Mouse (Mus musculus): ENCODE results near the gene Grik2.
"Not testable (repeated sequence)": the region's sequence is repeated elsewhere in the genome, so short reads cannot be mapped to it uniquely, and the experiment has no call there.

Gene Grik2

DNA sequence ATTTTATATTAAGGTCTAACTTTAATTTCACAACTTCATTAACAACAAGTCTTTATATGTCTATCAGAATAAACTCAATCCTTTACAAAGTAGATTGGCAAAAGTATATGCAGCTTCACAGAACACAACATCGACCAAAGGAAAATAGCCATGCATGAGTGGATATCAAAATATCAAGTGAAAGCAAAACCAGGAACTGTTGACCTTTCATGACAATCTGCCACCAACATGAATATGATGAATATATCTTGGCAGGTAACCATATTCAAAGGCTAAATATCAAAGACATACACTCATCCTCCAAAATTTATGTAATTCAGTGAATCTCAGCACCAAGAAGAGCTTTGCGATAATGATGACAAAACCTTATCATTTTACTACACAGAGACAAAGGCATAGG is 141.4 kb downstream of the Grik2 start:
- no peak for DNase-seq (ENCODE audit: low read depth)

DNA sequence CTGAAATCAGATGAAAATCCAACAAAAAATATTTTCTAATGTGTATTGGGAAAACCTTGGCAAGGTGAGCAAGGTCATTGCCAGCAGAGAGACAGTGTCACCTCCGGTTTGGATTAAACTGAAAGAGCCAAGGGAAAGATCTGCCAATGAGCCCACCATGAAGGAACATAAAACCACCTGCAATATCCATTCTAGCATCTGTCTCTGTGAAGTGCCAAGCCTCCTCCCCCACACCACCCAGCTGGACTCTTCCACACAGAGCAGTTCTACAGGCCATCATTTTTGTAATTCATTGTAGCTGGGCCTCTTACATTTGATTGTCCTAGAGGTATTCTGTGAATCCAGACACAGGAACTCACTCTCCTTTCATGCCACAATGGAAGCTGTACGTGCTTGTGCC is 148.7 kb downstream of the Grik2 start:
- no peak for DNase-seq (ENCODE audit: low read depth)

- DNase-seq (ENCODE audit: low read depth), result no peak
Measured at GRCm38 (mm10) chr10:49623951-49624350, 164.6 kb downstream of the Grik2 start.

DNA sequence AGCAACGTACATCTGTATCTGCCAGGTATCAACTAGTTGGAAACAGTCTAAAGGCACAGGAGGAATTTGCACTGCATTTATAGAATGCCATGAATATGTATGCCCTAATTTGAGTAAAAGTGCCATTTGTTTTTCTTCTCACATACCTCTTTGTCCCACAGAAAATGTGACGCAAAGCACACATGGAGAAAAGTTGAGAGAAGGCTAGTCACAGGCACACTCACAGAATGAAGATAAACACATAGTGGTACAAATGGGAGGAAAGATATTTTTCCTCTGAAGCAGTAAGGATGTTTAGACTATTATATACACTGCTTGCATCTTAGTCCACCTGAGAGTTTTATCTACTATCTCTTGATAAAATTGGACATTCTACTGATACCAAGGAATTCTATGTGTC is 190.9 kb downstream of the Grik2 start:
- no peak for DNase-seq (ENCODE audit: low read depth)

- no peak for DNase-seq (ENCODE audit: low read depth)
Measured at GRCm38 (mm10) chr10:49573514-49573913, 215.1 kb downstream of the Grik2 start.

- DNase-seq (ENCODE audit: low read depth), result no peak
Measured at GRCm38 (mm10) chr10:49559872-49560407, 228.6 kb downstream of the Grik2 start.

GRCm38 (mm10) chr10:49542249-49542648 is 246.3 kb downstream of the Grik2 start:
- DNase-seq (ENCODE audit: low read depth), result no peak

DNA sequence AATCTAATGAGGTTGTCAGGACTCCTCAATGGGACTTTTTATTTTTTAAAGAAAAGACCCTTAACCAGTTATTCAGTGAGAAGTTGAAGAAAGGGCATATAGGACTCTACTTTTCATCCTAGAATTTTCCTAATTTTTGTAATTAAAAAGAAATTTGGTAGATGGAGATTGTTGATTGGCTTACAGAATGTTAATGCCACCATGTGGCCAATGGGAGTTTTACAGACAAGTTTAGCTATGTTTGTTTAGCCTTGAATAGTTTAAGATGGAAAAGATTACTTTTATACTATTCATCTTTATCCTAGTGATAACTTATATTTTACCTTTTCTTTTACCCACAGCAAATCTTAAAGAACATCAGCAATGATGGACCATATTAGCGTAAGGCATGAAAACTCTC is 268.8 kb downstream of the Grik2 start:
- no peak for DNase-seq (ENCODE audit: low read depth)

DNA sequence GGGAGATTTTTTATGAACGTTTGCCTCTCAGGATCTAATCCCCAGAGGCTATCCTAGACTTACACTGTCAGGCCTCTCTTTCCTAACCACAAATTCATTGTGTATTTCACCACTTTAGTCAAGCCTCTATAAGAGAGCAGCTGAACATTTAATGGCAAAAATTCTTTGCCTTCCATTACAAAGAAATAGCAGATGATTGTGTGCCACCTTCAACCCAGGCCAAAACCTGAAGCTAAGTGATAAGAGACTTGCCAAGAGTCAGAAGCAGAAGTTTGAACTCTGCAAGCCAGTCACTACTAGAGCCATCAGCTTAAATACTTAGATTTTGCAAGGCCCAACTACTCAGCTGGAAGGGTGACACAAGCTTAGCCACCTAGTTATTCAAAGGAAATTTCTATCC is 287.9 kb downstream of the Grik2 start:
- no peak for DNase-seq (ENCODE audit: low read depth)

- DNase-seq (ENCODE audit: low read depth), result no peak
Measured at GRCm38 (mm10) chr10:49497302-49497701, 291.3 kb downstream of the Grik2 start.

GRCm38 (mm10) chr10:49481439-49481838 is 307.1 kb downstream of the Grik2 start:
- DNase-seq (ENCODE audit: low read depth), result no peak

GRCm38 (mm10) chr10:49480085-49480749 is 308.3 kb downstream of the Grik2 start:
- no peak for DNase-seq (ENCODE audit: low read depth)

- no peak for DNase-seq (ENCODE audit: low read depth)
Measured at GRCm38 (mm10) chr10:49473613-49474012, 315.0 kb downstream of the Grik2 start.

- DNase-seq (ENCODE audit: low read depth), result no peak
Measured at GRCm38 (mm10) chr10:49456791-49457190, 331.8 kb downstream of the Grik2 start.

GRCm38 (mm10) chr10:49453535-49453934 is 335.0 kb downstream of the Grik2 start:
- DNase-seq (ENCODE audit: low read depth), result no peak

DNA sequence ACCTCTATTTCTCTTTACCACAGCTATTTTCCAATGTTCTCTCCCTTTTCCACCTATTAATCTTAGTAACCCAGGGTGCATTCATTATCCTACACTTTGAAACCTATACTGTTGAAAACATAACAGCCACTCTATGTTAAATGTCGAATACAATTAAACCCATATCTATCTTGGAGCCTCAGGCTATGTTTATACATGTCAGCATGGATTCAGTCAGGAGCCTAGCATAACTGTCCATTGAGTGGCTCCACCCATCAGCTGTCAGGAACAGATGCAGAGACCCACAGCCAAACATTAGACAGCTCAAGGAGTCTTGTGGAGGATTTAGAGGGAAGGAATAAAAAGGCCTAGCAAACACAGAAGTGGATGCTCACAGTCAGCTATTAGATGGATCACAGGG is 347.2 kb downstream of the Grik2 start:
- no peak for DNase-seq (ENCODE audit: low read depth)

GRCm38 (mm10) chr10:49437057-49437456 is 351.5 kb downstream of the Grik2 start:
- no peak for DNase-seq (ENCODE audit: low read depth)

DNA sequence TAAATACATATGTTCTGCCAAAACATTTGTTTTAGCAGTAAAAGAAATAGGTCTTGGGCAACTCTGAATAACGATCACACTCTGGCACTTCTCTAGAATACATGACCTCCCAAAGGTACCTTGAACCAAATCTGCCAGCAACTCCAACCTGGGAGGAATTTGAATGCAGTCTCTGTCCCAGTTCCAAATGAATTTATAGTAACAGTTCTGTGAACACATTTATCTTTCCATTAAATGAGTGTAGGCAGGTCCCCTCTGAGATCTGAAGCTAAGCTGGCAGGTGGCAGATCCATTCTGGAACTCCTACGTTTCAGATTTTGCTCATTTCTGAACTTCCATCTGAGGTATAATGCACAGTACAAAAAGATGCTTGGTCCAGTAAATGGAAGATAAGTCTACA is 352.3 kb downstream of the Grik2 start:
- DNase-seq (ENCODE audit: low read depth), result no peak

- no peak for DNase-seq (ENCODE audit: low read depth)
Measured at GRCm38 (mm10) chr10:49432825-49433224, 355.7 kb downstream of the Grik2 start.

GRCm38 (mm10) chr10:49417206-49417605 is 371.4 kb downstream of the Grik2 start:
- not testable (repeated sequence) for DNase-seq (ENCODE audit: low read depth)

GRCm38 (mm10) chr10:49382996-49383395 is 405.6 kb downstream of the Grik2 start:
- DNase-seq (ENCODE audit: low read depth), result no peak

- DNase-seq (ENCODE audit: low read depth), result no peak
Measured at GRCm38 (mm10) chr10:49381852-49382251, 406.7 kb downstream of the Grik2 start.

DNA sequence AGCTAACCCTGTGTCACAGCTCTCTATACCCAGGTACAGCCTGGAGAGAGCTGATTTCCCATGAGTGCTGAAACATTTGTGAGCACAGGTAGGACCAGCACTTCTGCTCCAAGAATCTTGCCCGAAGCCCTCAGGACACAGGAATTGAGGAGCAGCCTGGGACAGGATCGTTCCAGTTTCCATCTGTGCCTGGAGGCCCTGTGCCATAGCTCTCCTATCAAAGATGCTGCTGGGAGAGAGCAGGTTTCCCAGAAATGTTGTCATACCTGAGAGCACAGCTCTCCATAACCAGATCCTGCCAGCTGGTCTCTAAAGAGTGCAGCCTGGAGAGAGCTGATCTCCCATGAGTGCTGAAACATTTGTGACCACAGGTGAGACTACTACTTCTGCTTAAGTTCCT is 420.0 kb downstream of the Grik2 start:
- no peak for DNase-seq (ENCODE audit: low read depth)

DNA sequence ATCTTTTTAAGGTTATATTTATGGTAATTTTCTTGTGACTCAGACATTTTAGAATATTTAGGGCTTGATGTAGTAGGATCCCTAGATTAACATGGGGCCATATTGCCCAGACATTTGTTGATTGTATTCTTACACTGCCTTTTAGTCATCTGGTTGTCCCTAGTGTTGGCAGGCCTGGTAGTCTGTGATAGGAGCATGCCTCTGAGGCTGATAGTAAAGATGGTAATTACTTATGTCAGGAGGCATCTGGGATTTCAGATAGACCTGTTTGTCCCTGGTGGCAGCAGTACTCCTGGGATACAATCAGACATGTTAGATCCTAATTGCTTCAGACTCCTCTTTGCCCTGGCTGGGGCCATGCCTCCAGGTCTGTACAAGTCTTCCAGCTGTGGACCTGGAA is 423.3 kb downstream of the Grik2 start:
- DNase-seq (ENCODE audit: low read depth), result no peak
